Mouse (Mus musculus): ENCODE data around the gene Exog.

GRCm38 (mm10) chr9:119496960-119497359 lies 52.2 kb downstream of the Exog start:
- no peak for TF ChIP-seq TAL1 (conservative IDR thresholded peaks at IDR 0.05; ENCODE audit: low read depth, low read length)
- TF ChIP-seq GATA2 (IDR thresholded peaks at IDR 0.05; ENCODE audit: borderline replicate concordance, low read depth, low read length), result no peak
- no peak for TF ChIP-seq CTCF (IDR thresholded peaks at IDR 0.05; ENCODE audit: low read depth, low read length)
- TF ChIP-seq GATA1 (IDR thresholded peaks at IDR 0.05; ENCODE audit: borderline replicate concordance, low read length), result no peak
- TF ChIP-seq POLR2AphosphoS5 (IDR thresholded peaks at IDR 0.05; ENCODE audit: insufficient replicate concordance, low read depth, low read length), result no peak

Data from G1E (cell line).